ENCODE assay signal across 11 mouse cellular contexts in genomic region chr11:94916477-94916876, GRCm38 (mm10). TPM values are rescaled to one million over a fixed set of nuclear protein-coding genes. Genes with fewer than 3 reads are reported as not detected.
DNase-seq lines count a peak whose midpoint lies in the region; ATAC-seq and TF ChIP-seq lines count a peak whose summit lies in the region.
"Had no signal": no experiment of that assay in that cellular context is flagged by ENCODE, and none has a peak within 500 bp of the region (broad histone marks: within the 10 kb centered on the region; RNA-seq: fewer than 3 reads in every experiment).

No protein-coding gene starts in this region.

- no peaks in the 10 kb centered on the region for H3K79me2 ChIP-seq in myocyte (ENCODE audit: control insufficient read depth, insufficient read depth)

- H3K4me3 ChIP-seq in intestine, postnatal 0 days (ENCODE audit: low read depth, low read length): no peak overlapping the region
- H3K4me3 ChIP-seq in myocyte: no peak overlapping the region
- H3K4me3 ChIP-seq in midbrain, embryonic 14.5 days (replicated peaks; ENCODE audit: low read depth, low read length): no peak overlapping the region
- H3K4me3 ChIP-seq: hindbrain, embryonic 10.5 days; megakaryocyte, embryonic 14.5 days had no signal

- DNase-seq in heart, adult 11 months: peak; percentile 96
- DNase-seq in heart, postnatal 4 days: no peak
- DNase-seq in brain, embryonic 14.5 days (ENCODE audit: low read depth): peak; percentile 46
- no peak for DNase-seq in midbrain, embryonic 14.5 days
- DNase-seq in natural killer cell, adult 2 months (ENCODE audit: low spot score in 2 of 2): no peak
- DNase-seq in thymus, adult 18-20 months: no peak

- WGBS in intestine, postnatal 0 days: 29% methylated on average over 4 of the region's 4 CpGs
- WGBS in midbrain, embryonic 14.5 days: 40% methylated on average over 4 of the region's 4 CpGs

- H3K27ac ChIP-seq in intestine, postnatal 0 days (ENCODE audit: low read depth, low read length): no peak overlapping the region
- H3K27ac ChIP-seq in midbrain, embryonic 14.5 days (replicated peaks; ENCODE audit: low read depth, low read length): no peak overlapping the region
- H3K27ac ChIP-seq: hindbrain, embryonic 10.5 days had no signal

- TF ChIP-seq CTCF in brain, embryonic 14.5 days (IDR thresholded peaks at IDR 0.05; ENCODE audit: borderline replicate concordance, extremely low read depth, insufficient read depth, insufficient read length): no peak
- TF ChIP-seq CTCF in intestine, postnatal 0 days (IDR thresholded peaks at IDR 0.05; ENCODE audit: low read depth): no peak

- H3K9me3 ChIP-seq in intestine, postnatal 0 days (ENCODE audit: control insufficient read depth): no peaks in the 10 kb centered on the region
- H3K9me3 ChIP-seq in midbrain, embryonic 14.5 days (ENCODE audit: control insufficient read depth, low read length): no peaks in the 10 kb centered on the region
- H3K9me3 ChIP-seq: hindbrain, embryonic 10.5 days; megakaryocyte, embryonic 14.5 days had no signal

- H3ac ChIP-seq in myocyte (ENCODE audit: control insufficient read depth, insufficient read length): no peak overlapping the region

- no peaks in the 10 kb centered on the region for H3K4me1 ChIP-seq in intestine, postnatal 0 days (replicated peaks; ENCODE audit: control insufficient read depth, insufficient read depth, low read length)
- H3K4me1 ChIP-seq in midbrain, embryonic 14.5 days (ENCODE audit: control insufficient read depth, insufficient read depth, low read length): no peaks in the 10 kb centered on the region

- H3K4me2 ChIP-seq in intestine, postnatal 0 days (replicated peaks; ENCODE audit: low read depth): no peak overlapping the region
- peak overlapping the region; percentile 82 for H3K4me2 ChIP-seq in myocyte (ENCODE audit: low read depth)
- no peak overlapping the region for H3K4me2 ChIP-seq in midbrain, embryonic 14.5 days (ENCODE audit: low read length)

- H3K9ac ChIP-seq in intestine, postnatal 0 days (ENCODE audit: low read depth, low read length): 0 out of 2 replicates have a peak overlapping the region, but pooled peaks have one; percentile 3
- H3K9ac ChIP-seq in midbrain, embryonic 14.5 days (replicated peaks; ENCODE audit: low read length): no peak overlapping the region

- no peaks in the 10 kb centered on the region for H3K36me3 ChIP-seq in intestine, postnatal 0 days (ENCODE audit: control insufficient read depth, insufficient read depth)
- H3K36me3 ChIP-seq in myocyte (ENCODE audit: control insufficient read depth, insufficient read depth): no peaks in the 10 kb centered on the region
- no peaks in the 10 kb centered on the region for H3K36me3 ChIP-seq in midbrain, embryonic 14.5 days (ENCODE audit: control insufficient read depth, insufficient read depth, low read length)
- H3K36me3 ChIP-seq: hindbrain, embryonic 10.5 days had no signal

- H3K27me3 ChIP-seq in intestine, postnatal 0 days (replicated peaks; ENCODE audit: control insufficient read depth, insufficient read depth, low read length): no peaks in the 10 kb centered on the region
- H3K27me3 ChIP-seq in myocyte (ENCODE audit: control insufficient read depth, insufficient read depth, insufficient read length): no peaks in the 10 kb centered on the region
- H3K27me3 ChIP-seq in midbrain, embryonic 14.5 days (ENCODE audit: control insufficient read depth, insufficient read depth, low read length): no peaks in the 10 kb centered on the region

- TF ChIP-seq POLR2A in brain, embryonic 14.5 days (IDR thresholded peaks at IDR 0.05; ENCODE audit: borderline replicate concordance, extremely low read depth, insufficient read depth, insufficient read length, poor library complexity, severe bottlenecking): no peak
- TF ChIP-seq POLR2A in myocyte (IDR thresholded peaks at IDR 0.05; ENCODE audit: insufficient read length, low read depth): no peak

- ATAC-seq in intestine, postnatal 0 days: 0 out of 2 replicates have a peak, but pooled peaks have one; percentile 41
- no peak for ATAC-seq in midbrain, embryonic 14.5 days (ENCODE audit: low FRiP score, low TSS enrichment)

TF ChIP-seq in myocyte, 11 proteins besides CTCF, POLR2A, EP300 and RAD21:
- TF ChIP-seq TCF12 (IDR thresholded peaks at IDR 0.05; ENCODE audit: insufficient read depth, poor library complexity, severe bottlenecking) (no peak), MYOG (IDR thresholded peaks at IDR 0.05; ENCODE audit: control insufficient read depth in 1 of 3, insufficient read depth in 1 of 3, insufficient read length in 2 of 3, low read depth in 2 of 3) (peak; percentile 6 to 79 (median 38)), MYOD1 (IDR thresholded peaks at IDR 0.05; ENCODE audit: control insufficient read depth in 1 of 3, insufficient read length in 2 of 3, low read depth in 2 of 3) (peak; percentile 1 to 81 (median 67)), TCF3 (IDR thresholded peaks at IDR 0.05; ENCODE audit: insufficient read length, low read depth) (no peak)

RNA-seq across cellular contexts. Expression of gene Col1a1, which starts 19.5 kb away (rescaled TPM):
- total RNA-seq in heart, postnatal 4 days (2021): 100 to 1,000 TPM; 861 to 965 TPM
- 44.1 and 192 TPM in 2 replicates for polyA plus RNA-seq in brain, embryonic 14.5 days (2012; rRNA removed)
- 338 and 367 TPM in 2 replicates for polyA plus RNA-seq in intestine, postnatal 0 days (2015; fragmentation: Nextera tagmentation; extraction: Ambion mirVana)
- 206 TPM for polyA plus RNA-seq in myocyte (2012; fragmentation: generic; extraction: Trizol)
- polyA plus RNA-seq in midbrain, embryonic 14.5 days (2014; fragmentation: Nextera tagmentation; extraction: Ambion mirVana): 0.98 and 64.7 TPM in 2 replicates

RNA-seq across cellular contexts. Expression of gene Hils1, which starts 50.9 kb away (rescaled TPM):
- not detected for total RNA-seq in heart, postnatal 4 days (2021)
- 0.09 TPM in 1 of 2 replicates, not detected in the other for polyA plus RNA-seq in brain, embryonic 14.5 days (2012; rRNA removed)
- polyA plus RNA-seq in intestine, postnatal 0 days (2015; fragmentation: Nextera tagmentation; extraction: Ambion mirVana): not detected in 2 replicates
- polyA plus RNA-seq in myocyte (2012; fragmentation: generic; extraction: Trizol): 0.37 TPM
- not detected in 2 replicates for polyA plus RNA-seq in midbrain, embryonic 14.5 days (2014; fragmentation: Nextera tagmentation; extraction: Ambion mirVana)
- total RNA-seq: layer of hippocampus, postnatal 10 days had no signal
- polyA plus RNA-seq: hindbrain, embryonic 10.5 days had no signal

RNA-seq across cellular contexts. Expression of gene Sgca, which starts 59.6 kb away (rescaled TPM):
- 10 to 100 TPM; 67.0 to 89.1 TPM for total RNA-seq in heart, postnatal 4 days (2021)
- 0.25 and 0.73 TPM in 2 replicates for polyA plus RNA-seq in brain, embryonic 14.5 days (2012; rRNA removed)
- polyA plus RNA-seq in intestine, postnatal 0 days (2015; fragmentation: Nextera tagmentation; extraction: Ambion mirVana): 0.18 and 0.55 TPM in 2 replicates
- 303 TPM for polyA plus RNA-seq in myocyte (2012; fragmentation: generic; extraction: Trizol)
- polyA plus RNA-seq in midbrain, embryonic 14.5 days (2014; fragmentation: Nextera tagmentation; extraction: Ambion mirVana): not detected in 2 replicates

Comparison
In these comparisons a context has a peak if more than half of its experiments do, and no peak if none do; other contexts are left out.
1. DNase-seq: peak in heart, adult 11 months (single experiment) and brain, embryonic 14.5 days (single experiment); none in heart, postnatal 4 days (single experiment), midbrain, embryonic 14.5 days (single experiment), natural killer cell, adult 2 months (0 of 2) and thymus, adult 18-20 months (0 of 2).
2. RNA of gene Sgca, which starts 59.6 kb away (polyA plus RNA-seq): 303 TPM in myocyte (single experiment); 0.18 to 0.55 TPM in intestine, postnatal 0 days, 0.25 to 0.73 TPM in brain, embryonic 14.5 days and not detected in midbrain, embryonic 14.5 days; every median in the first group is over 100 times any median in the second.